In the genomic region with DNA sequence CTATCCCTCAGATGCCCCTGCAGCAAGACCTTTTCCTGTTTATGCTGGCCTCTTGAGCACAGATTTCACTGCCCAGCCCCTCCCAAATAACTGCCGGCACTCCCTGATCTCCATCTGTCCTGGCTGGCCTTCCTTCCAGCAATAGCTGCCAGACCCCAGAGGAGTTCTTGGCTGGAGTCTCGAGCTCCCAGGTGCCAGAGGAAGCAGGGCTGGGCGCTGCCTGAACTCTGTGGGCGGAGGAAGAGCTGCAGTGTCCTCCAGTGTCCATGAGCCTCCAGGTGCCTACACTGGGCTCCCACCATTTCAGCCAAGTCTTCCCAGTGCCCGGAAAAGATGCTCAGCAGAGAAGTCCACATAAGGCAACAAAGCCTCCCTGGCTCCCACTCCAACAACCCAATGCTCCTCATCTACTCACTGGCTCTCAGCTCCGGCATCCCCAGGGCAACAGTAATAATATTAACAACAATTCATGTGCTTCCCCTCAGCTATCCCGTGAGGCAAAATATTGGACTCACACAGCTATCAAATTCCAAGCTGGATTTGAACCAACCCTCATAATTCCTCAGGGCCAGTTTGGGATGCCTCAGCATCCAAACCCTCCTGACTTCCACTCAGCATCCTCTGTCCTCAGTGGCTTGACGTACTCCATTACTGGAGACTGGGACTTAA, we compare ENCODE assay signal across 7 mouse cellular contexts. TPM values are rescaled to one million over a fixed set of nuclear protein-coding genes. Genes with fewer than 3 reads are reported as not detected.
DNase-seq lines count a peak whose midpoint lies in the region; ATAC-seq and TF ChIP-seq lines count a peak whose summit lies in the region.

No protein-coding gene starts in this region.

- TF ChIP-seq POLR2A in small intestine, adult 2 months (IDR thresholded peaks at IDR 0.05; ENCODE audit: low read depth, low read length), result no peak

- H3K4me3 ChIP-seq in forebrain, embryonic 16.5 days (replicated peaks; ENCODE audit: low read length), result no peak overlapping the region
- H3K4me3 ChIP-seq in small intestine, adult 2 months (ENCODE audit: low read depth, low read length), result no peak overlapping the region

- no peaks in the 10 kb centered on the region for H3K27me3 ChIP-seq in forebrain, embryonic 16.5 days (replicated peaks; ENCODE audit: control insufficient read depth, insufficient read depth, low read length)
- no peaks in the 10 kb centered on the region for H3K27me3 ChIP-seq in small intestine, adult 2 months (ENCODE audit: control insufficient read depth, insufficient read depth, low read length)

- H3K4me1 ChIP-seq in forebrain, embryonic 16.5 days (replicated peaks; ENCODE audit: control insufficient read depth, insufficient read depth, low read length), result peaks cover 15% of the 10 kb centered on the region
- H3K4me1 ChIP-seq in small intestine, adult 2 months (ENCODE audit: control insufficient read depth, insufficient read depth, insufficient read length, low read length), result peaks cover 33% of the 10 kb centered on the region

- no peak for TF ChIP-seq CTCF in small intestine, adult 2 months (IDR thresholded peaks at IDR 0.05; ENCODE audit: extremely low read depth, insufficient read length, insufficient replicate concordance, low read depth, low read length)

- DNase-seq in Muller cell, postnatal 12 days (ENCODE audit: inconsistent ontology term), result peak; percentile 77
- peak; percentile 28 for DNase-seq in adrenal gland, adult 8-10 months
- DNase-seq in kidney, adult 9 months, result peak; percentile 51
- no peak for DNase-seq in right cerebral cortex, postnatal 14 days
- DNase-seq in natural killer cell, adult 2 months (ENCODE audit: low spot score in 2 of 2), result no peak

- H3K27ac ChIP-seq in forebrain, embryonic 16.5 days (ENCODE audit: low read length), result no peak overlapping the region
- H3K27ac ChIP-seq in small intestine, adult 2 months (ENCODE audit: insufficient read depth, low read depth, low read length), result peak overlapping the region; percentile 58

- no peaks in the 10 kb centered on the region for H3K36me3 ChIP-seq in forebrain, embryonic 16.5 days (ENCODE audit: control insufficient read depth, insufficient read depth)
- H3K36me3 ChIP-seq in small intestine, adult 2 months (ENCODE audit: control insufficient read depth, insufficient read depth, low read length), result no peaks in the 10 kb centered on the region

- no peak overlapping the region for H3K4me2 ChIP-seq in forebrain, embryonic 16.5 days (ENCODE audit: low read length)

- WGBS in forebrain, embryonic 16.5 days, result 61% methylated on average over 8 of the region's 8 CpGs
- WGBS in small intestine, adult 2 months, result 25% methylated on average over 8 of the region's 8 CpGs

- ATAC-seq in forebrain, embryonic 16.5 days, result peak; percentile 33; the same call in 1 of the 2 replicates

- no peaks in the 10 kb centered on the region for H3K9me3 ChIP-seq in forebrain, embryonic 16.5 days (ENCODE audit: control insufficient read depth, low read length)

- H3K9ac ChIP-seq in forebrain, embryonic 16.5 days (replicated peaks; ENCODE audit: low read depth, low read length), result no peak overlapping the region

RNA-seq across cellular contexts. Expression of gene Il20rb, which starts 15.5 kb away (rescaled TPM):
- 1 to 10 TPM in 3 of 4 experiments, under 1 TPM in 1; 0.87 to 1.4 (median 1.0) TPM for total RNA-seq in adrenal gland, adult 8-10 months (2022)
- 0.53 and 0.60 TPM in 2 replicates for polyA plus RNA-seq in forebrain, embryonic 16.5 days (2015; fragmentation: Nextera tagmentation; extraction: Ambion mirVana)
- 0.61 and 1.1 TPM in 2 replicates for polyA plus RNA-seq in small intestine, adult 2 months (2012; rRNA removed)

Comparison
In these comparisons a context has a peak if more than half of its experiments do, and no peak if none do; other contexts are left out.
1. DNase-seq: peak in Muller cell, postnatal 12 days (single experiment), adrenal gland, adult 8-10 months (single experiment) and kidney, adult 9 months (single experiment); none in right cerebral cortex, postnatal 14 days (single experiment) and natural killer cell, adult 2 months (0 of 2).